Mouse (Mus musculus): ENCODE results near the gene Mfap5. TPM values are rescaled to one million over a fixed set of nuclear protein-coding genes. Genes with fewer than 3 reads are reported as not detected.
"Not testable (repeated sequence)": the region's sequence is repeated elsewhere in the genome, so short reads cannot be mapped to it uniquely, and the experiment has no call there.

Mfap5 gene
- polyA plus RNA-seq, 1 experiment: 0.92 TPM

GRCm38 (mm10) chr6:122528136-122528535 lies 22.5 kb downstream of the Mfap5 start:
- Histone ChIP-seq H3K4me3 (ENCODE audit: insufficient read depth, low read length) (no peak overlapping the region), H3K4me1 (ENCODE audit: control insufficient read depth, insufficient read depth, low read length) (no peaks in the 10 kb centered on the region), H3K27ac (ENCODE audit: insufficient read depth, low read length) (no peak overlapping the region)
- TF ChIP-seq CTCF (IDR thresholded peaks at IDR 0.05; ENCODE audit: extremely low read depth, insufficient read depth, low read length): no peak
- TF ChIP-seq POLR2A (IDR thresholded peaks at IDR 0.05; ENCODE audit: extremely low read depth, insufficient read depth, low read length): no peak

- no peak overlapping the region for H3K4me3 ChIP-seq (ENCODE audit: insufficient read depth, low read length)
- no peak overlapping the region for H3K27ac ChIP-seq (ENCODE audit: insufficient read depth, low read length)
- no peak for TF ChIP-seq CTCF (IDR thresholded peaks at IDR 0.05; ENCODE audit: extremely low read depth, insufficient read depth, low read length)
- TF ChIP-seq POLR2A (IDR thresholded peaks at IDR 0.05; ENCODE audit: extremely low read depth, insufficient read depth, low read length): no peak
- H3K4me1 ChIP-seq (ENCODE audit: control insufficient read depth, insufficient read depth, low read length): no peaks in the 10 kb centered on the region
Observed at GRCm38 (mm10) chr6:122531466-122532174, 26.0 kb downstream of the Mfap5 start.

GRCm38 (mm10) chr6:122532883-122533302 lies 27.2 kb downstream of the Mfap5 start:
- Histone ChIP-seq H3K4me3 (ENCODE audit: insufficient read depth, low read length) (no peak overlapping the region), H3K27ac (ENCODE audit: insufficient read depth, low read length) (no peak overlapping the region), H3K4me1 (ENCODE audit: control insufficient read depth, insufficient read depth, low read length) (no peaks in the 10 kb centered on the region)
- no peak for TF ChIP-seq POLR2A (IDR thresholded peaks at IDR 0.05; ENCODE audit: extremely low read depth, insufficient read depth, low read length)
- TF ChIP-seq CTCF (IDR thresholded peaks at IDR 0.05; ENCODE audit: extremely low read depth, insufficient read depth, low read length): no peak

GRCm38 (mm10) chr6:122534032-122534431 lies 28.4 kb downstream of the Mfap5 start:
- H3K4me1 ChIP-seq (ENCODE audit: control insufficient read depth, insufficient read depth, low read length): no peaks in the 10 kb centered on the region
- H3K27ac ChIP-seq (ENCODE audit: insufficient read depth, low read length): no peak overlapping the region
- TF ChIP-seq POLR2A (IDR thresholded peaks at IDR 0.05; ENCODE audit: extremely low read depth, insufficient read depth, low read length): no peak
- H3K4me3 ChIP-seq (ENCODE audit: insufficient read depth, low read length): no peak overlapping the region

- TF ChIP-seq CTCF (IDR thresholded peaks at IDR 0.05; ENCODE audit: extremely low read depth, insufficient read depth, low read length) (no peak), POLR2A (IDR thresholded peaks at IDR 0.05; ENCODE audit: extremely low read depth, insufficient read depth, low read length) (no peak)
- H3K4me3 ChIP-seq (ENCODE audit: insufficient read depth, low read length): no peak overlapping the region
- H3K27ac ChIP-seq (ENCODE audit: insufficient read depth, low read length): peak overlapping the region; percentile 4; the same call in 1 of the 2 replicates
- H3K4me1 ChIP-seq (ENCODE audit: control insufficient read depth, insufficient read depth, low read length): no peaks in the 10 kb centered on the region
Observed at GRCm38 (mm10) chr6:122539564-122539963, 33.9 kb downstream of the Mfap5 start.

GRCm38 (mm10) chr6:122542459-122542858 lies 36.8 kb downstream of the Mfap5 start:
- H3K4me3 ChIP-seq (ENCODE audit: insufficient read depth, low read length); H3K4me1 ChIP-seq (ENCODE audit: control insufficient read depth, insufficient read depth, low read length); H3K27ac ChIP-seq (ENCODE audit: insufficient read depth, low read length): not testable (repeated sequence)

- TF ChIP-seq POLR2A (IDR thresholded peaks at IDR 0.05; ENCODE audit: extremely low read depth, insufficient read depth, low read length) (no peak), CTCF (IDR thresholded peaks at IDR 0.05; ENCODE audit: extremely low read depth, insufficient read depth, low read length) (no peak)
- no peaks in the 10 kb centered on the region for H3K4me1 ChIP-seq (ENCODE audit: control insufficient read depth, insufficient read depth, low read length)
- no peak overlapping the region for H3K27ac ChIP-seq (ENCODE audit: insufficient read depth, low read length)
- no peak overlapping the region for H3K4me3 ChIP-seq (ENCODE audit: insufficient read depth, low read length)
Observed at GRCm38 (mm10) chr6:122543574-122543973, 37.9 kb downstream of the Mfap5 start.

GRCm38 (mm10) chr6:122544672-122545071 lies 39.0 kb downstream of the Mfap5 start:
- no peak overlapping the region for H3K4me3 ChIP-seq (ENCODE audit: insufficient read depth, low read length)
- no peaks in the 10 kb centered on the region for H3K4me1 ChIP-seq (ENCODE audit: control insufficient read depth, insufficient read depth, low read length)
- no peak for TF ChIP-seq POLR2A (IDR thresholded peaks at IDR 0.05; ENCODE audit: extremely low read depth, insufficient read depth, low read length)
- no peak for TF ChIP-seq CTCF (IDR thresholded peaks at IDR 0.05; ENCODE audit: extremely low read depth, insufficient read depth, low read length)
- no peak overlapping the region for H3K27ac ChIP-seq (ENCODE audit: insufficient read depth, low read length)

- TF ChIP-seq CTCF (IDR thresholded peaks at IDR 0.05; ENCODE audit: extremely low read depth, insufficient read depth, low read length): no peak
- no peak for TF ChIP-seq POLR2A (IDR thresholded peaks at IDR 0.05; ENCODE audit: extremely low read depth, insufficient read depth, low read length)
- no peak overlapping the region for H3K27ac ChIP-seq (ENCODE audit: insufficient read depth, low read length)
- no peaks in the 10 kb centered on the region for H3K4me1 ChIP-seq (ENCODE audit: control insufficient read depth, insufficient read depth, low read length)
- H3K4me3 ChIP-seq (ENCODE audit: insufficient read depth, low read length): no peak overlapping the region
Observed at GRCm38 (mm10) chr6:122545289-122545882, 39.7 kb downstream of the Mfap5 start.

GRCm38 (mm10) chr6:122545948-122546347 lies 40.3 kb downstream of the Mfap5 start:
- no peak overlapping the region for H3K27ac ChIP-seq (ENCODE audit: insufficient read depth, low read length)
- H3K4me3 ChIP-seq (ENCODE audit: insufficient read depth, low read length): no peak overlapping the region
- H3K4me1 ChIP-seq (ENCODE audit: control insufficient read depth, insufficient read depth, low read length): no peaks in the 10 kb centered on the region
- no peak for TF ChIP-seq CTCF (IDR thresholded peaks at IDR 0.05; ENCODE audit: extremely low read depth, insufficient read depth, low read length)
- TF ChIP-seq POLR2A (IDR thresholded peaks at IDR 0.05; ENCODE audit: extremely low read depth, insufficient read depth, low read length): no peak
